In genomic region chr13:107873244-107873667, GRCm38 (mm10) we compare ENCODE assay signal across 17 mouse cellular contexts.
DNase-seq lines count a peak whose midpoint lies in the region; ATAC-seq and TF ChIP-seq lines count a peak whose summit lies in the region.
"Had no signal": no experiment of that assay in that cellular context is flagged by ENCODE, and none has a peak within 500 bp of the region (broad histone marks: within the 10 kb centered on the region; RNA-seq: fewer than 3 reads in every experiment).

No protein-coding gene starts in this region.

- H3K36me3 ChIP-seq in intestine, postnatal 0 days (ENCODE audit: control insufficient read depth, insufficient read depth) = no peaks in the 10 kb centered on the region
- no peaks in the 10 kb centered on the region for H3K36me3 ChIP-seq in intestine, embryonic 16.5 days (ENCODE audit: control insufficient read depth, insufficient read depth, low read length)
- H3K36me3 ChIP-seq in neural tube, embryonic 12.5 days = no peaks in the 10 kb centered on the region
- no peaks in the 10 kb centered on the region for H3K36me3 ChIP-seq in stomach, postnatal 0 days (ENCODE audit: control insufficient read depth, insufficient read depth, low read length)
- H3K36me3 ChIP-seq: forebrain, embryonic 12.5 days; G1E; heart, embryonic 15.5 days had no signal

- 58% methylated on average over 2 of the region's 2 CpGs for WGBS in intestine, postnatal 0 days
- WGBS in intestine, embryonic 16.5 days = 55% methylated on average over 2 of the region's 2 CpGs
- 50% methylated on average over 2 of the region's 2 CpGs for WGBS in neural tube, embryonic 12.5 days
- WGBS in stomach, postnatal 0 days = 44% methylated on average over 2 of the region's 2 CpGs

- intact Hi-C loops in left cerebral cortex, adult 2 months (cut with DNase I) = no loop called here

- H3K9me3 ChIP-seq in intestine, postnatal 0 days (ENCODE audit: control insufficient read depth) = no peaks in the 10 kb centered on the region
- H3K9me3 ChIP-seq in intestine, embryonic 16.5 days (ENCODE audit: control insufficient read depth, low read length) = no peaks in the 10 kb centered on the region
- no peaks in the 10 kb centered on the region for H3K9me3 ChIP-seq in neural tube, embryonic 12.5 days
- no peaks in the 10 kb centered on the region for H3K9me3 ChIP-seq in stomach, postnatal 0 days (ENCODE audit: control insufficient read depth, low read length)
- H3K9me3 ChIP-seq: forebrain, embryonic 12.5 days; heart, embryonic 15.5 days; kidney, embryonic 15.5 days had no signal

- DNase-seq in neural tube, embryonic 10.5 days (ENCODE audit: extremely low spot score, low spot score) = no peak
- DNase-seq in R1 (ENCODE audit: low read depth, low spot score) = peak; percentile 96
- no peak for DNase-seq in stomach, postnatal 0 days (ENCODE audit: low spot score)
- no peak for DNase-seq in B cell, adult 2 months
- no peak for DNase-seq in left cerebral cortex, adult 2 months (ENCODE audit: extremely low spot score in 1 of 2, low spot score in 2 of 2)
- DNase-seq: cerebellum, adult 8-10 months; gastrocnemius, postnatal 14 days; right cerebral cortex, postnatal 4 days; thymus, postnatal 4 days had no signal

- no peak overlapping the region for H3K4me3 ChIP-seq in intestine, postnatal 0 days (ENCODE audit: low read depth, low read length)
- no peak overlapping the region for H3K4me3 ChIP-seq in intestine, embryonic 16.5 days (ENCODE audit: low read length)
- H3K4me3 ChIP-seq in neural tube, embryonic 12.5 days = no peak overlapping the region
- no peak overlapping the region for H3K4me3 ChIP-seq in stomach, postnatal 0 days (ENCODE audit: low read depth, low read length)
- H3K4me3 ChIP-seq in left cerebral cortex, adult 2 months = no peak overlapping the region
- H3K4me3 ChIP-seq: forebrain, embryonic 12.5 days; heart, embryonic 15.5 days; kidney, embryonic 15.5 days had no signal

- TF ChIP-seq EP300 in stomach, postnatal 0 days (optimal IDR thresholded peaks at IDR 0.05) = no peak

- peak; percentile 64 for TF ChIP-seq CTCF in intestine, postnatal 0 days (IDR thresholded peaks at IDR 0.05; ENCODE audit: low read depth)
- peak; percentile 65 for TF ChIP-seq CTCF in stomach, postnatal 0 days (IDR thresholded peaks at IDR 0.05; ENCODE audit: low read depth)
- TF ChIP-seq CTCF in left cerebral cortex, adult 2 months (IDR thresholded peaks at IDR 0.05) = no peak; the same call in none of the 2 replicates

- no peak overlapping the region for H3K27ac ChIP-seq in intestine, postnatal 0 days (ENCODE audit: low read depth, low read length)
- no peak overlapping the region for H3K27ac ChIP-seq in intestine, embryonic 16.5 days (ENCODE audit: low read length)
- H3K27ac ChIP-seq in neural tube, embryonic 12.5 days = 0 out of 2 replicates have a peak overlapping the region, but pooled peaks have one; percentile 2
- H3K27ac ChIP-seq in stomach, postnatal 0 days (replicated peaks) = no peak overlapping the region
- H3K27ac ChIP-seq in left cerebral cortex, adult 2 months = no peak overlapping the region
- H3K27ac ChIP-seq: forebrain, embryonic 12.5 days; heart, embryonic 15.5 days; kidney, embryonic 15.5 days had no signal

- H3K4me1 ChIP-seq in intestine, postnatal 0 days (replicated peaks; ENCODE audit: control insufficient read depth, insufficient read depth, low read length) = no peaks in the 10 kb centered on the region
- H3K4me1 ChIP-seq in intestine, embryonic 16.5 days (ENCODE audit: control insufficient read depth, insufficient read depth, low read length) = peaks cover 5% of the 10 kb centered on the region; the same call in 1 of the 2 replicates
- peaks cover 39% of the 10 kb centered on the region for H3K4me1 ChIP-seq in neural tube, embryonic 12.5 days
- 0 out of 2 replicates have a peak, but pooled peaks cover 6% of the 10 kb centered on the region for H3K4me1 ChIP-seq in stomach, postnatal 0 days (replicated peaks; ENCODE audit: control insufficient read depth, insufficient read depth)

- ATAC-seq in intestine, postnatal 0 days = no peak
- ATAC-seq in intestine, embryonic 16.5 days = no peak
- ATAC-seq in neural tube, embryonic 12.5 days (ENCODE audit: low FRiP score, low read depth) = no peak
- 0 out of 2 replicates have a peak, but pooled peaks have one; percentile 26 for ATAC-seq in stomach, postnatal 0 days (ENCODE audit: low FRiP score, low TSS enrichment)
- ATAC-seq: hindbrain, embryonic 16.5 days had no signal

- H3K4me2 ChIP-seq in intestine, postnatal 0 days (replicated peaks; ENCODE audit: low read depth) = no peak overlapping the region
- H3K4me2 ChIP-seq in intestine, embryonic 16.5 days (ENCODE audit: low read depth, low read length) = no peak overlapping the region
- no peak overlapping the region for H3K4me2 ChIP-seq in neural tube, embryonic 12.5 days (replicated peaks)
- no peak overlapping the region for H3K4me2 ChIP-seq in stomach, postnatal 0 days (replicated peaks; ENCODE audit: low read depth)
- H3K4me2 ChIP-seq: forebrain, embryonic 12.5 days; heart, embryonic 15.5 days; kidney, embryonic 15.5 days had no signal

- H3K27me3 ChIP-seq in intestine, postnatal 0 days (replicated peaks; ENCODE audit: control insufficient read depth, insufficient read depth, low read length) = no peaks in the 10 kb centered on the region
- H3K27me3 ChIP-seq in intestine, embryonic 16.5 days (replicated peaks; ENCODE audit: control insufficient read depth, insufficient read depth, low read length) = no peaks in the 10 kb centered on the region
- no peaks in the 10 kb centered on the region for H3K27me3 ChIP-seq in neural tube, embryonic 12.5 days (replicated peaks)
- no peaks in the 10 kb centered on the region for H3K27me3 ChIP-seq in stomach, postnatal 0 days (ENCODE audit: control insufficient read depth, insufficient read depth, low read length)
- H3K27me3 ChIP-seq: forebrain, embryonic 12.5 days; heart, embryonic 15.5 days; kidney, embryonic 15.5 days had no signal

- H3K9ac ChIP-seq in intestine, postnatal 0 days (ENCODE audit: low read depth, low read length) = no peak overlapping the region
- H3K9ac ChIP-seq in intestine, embryonic 16.5 days (ENCODE audit: low read depth, low read length) = no peak overlapping the region
- no peak overlapping the region for H3K9ac ChIP-seq in neural tube, embryonic 12.5 days
- H3K9ac ChIP-seq in stomach, postnatal 0 days (ENCODE audit: low read length) = no peak overlapping the region
- H3K9ac ChIP-seq: forebrain, embryonic 12.5 days; heart, embryonic 15.5 days; kidney, embryonic 15.5 days had no signal
